Mouse (Mus musculus) liver, embryonic 16.5 days (tissue): ENCODE data around the gene Rhox4f. TPM values are rescaled to one million over a fixed set of nuclear protein-coding genes. Genes with fewer than 3 reads are reported as not detected.

Source experiments
- polyA plus RNA-seq: library from polyadenylated mRNA; unstranded; fragments of >200 nt; fragmentation: Nextera tagmentation; extraction: Ambion mirVana; gene quantifications from 2 replicates; pipeline ENCODE4 v1.2.1, GENCODE M21; 2015

Rhox4f gene
- polyA plus RNA-seq, 1 experiment from 2014 or later, result not detected

Other genes with a start within 250 kb of the Rhox4f start
- not detected in 2 replicates for gene Rhox3a2, start 227.7 kb downstream of the Rhox4f start, polyA plus RNA-seq
- gene Rhox4a2, start 216.9 kb downstream of the Rhox4f start, polyA plus RNA-seq, result not detected in 2 replicates
- gene Rhox2b, start 195.6 kb downstream of the Rhox4f start, polyA plus RNA-seq, result not detected in 2 replicates
- gene Rhox4b, start 175.2 kb downstream of the Rhox4f start, polyA plus RNA-seq, result not detected in 2 replicates
- gene Rhox2c, start 154.0 kb downstream of the Rhox4f start, polyA plus RNA-seq, result not detected in 2 replicates
- not detected in 2 replicates for gene Rhox3c, start 149.1 kb downstream of the Rhox4f start, polyA plus RNA-seq
- gene Rhox4c, start 127.4 kb downstream of the Rhox4f start, polyA plus RNA-seq, result not detected in 2 replicates
- gene Rhox2d, start 114.3 kb downstream of the Rhox4f start, polyA plus RNA-seq, result not detected in 2 replicates
- gene Rhox4d, start 93.3 kb downstream of the Rhox4f start, polyA plus RNA-seq, result not detected in 2 replicates
- not detected in 2 replicates for gene Rhox2e, start 77.3 kb downstream of the Rhox4f start, polyA plus RNA-seq
- gene Rhox3e, start 65.7 kb downstream of the Rhox4f start, polyA plus RNA-seq, result not detected in 2 replicates
- not detected in 2 replicates for gene Rhox4e, start 50.3 kb downstream of the Rhox4f start, polyA plus RNA-seq
- gene Rhox2f, start 36.3 kb downstream of the Rhox4f start, polyA plus RNA-seq, result not detected in 2 replicates
- gene Rhox3f, start 26.7 kb downstream of the Rhox4f start, polyA plus RNA-seq, result not detected in 2 replicates
- not detected in 2 replicates for gene Rhox3g, start 20.9 kb upstream of the Rhox4f start, polyA plus RNA-seq
- gene Rhox2g, start 35.8 kb upstream of the Rhox4f start, polyA plus RNA-seq, result not detected in 2 replicates
- gene Rhox4g, start 43.6 kb upstream of the Rhox4f start, polyA plus RNA-seq, result not detected in 2 replicates
- not detected in 2 replicates for gene Rhox3h, start 61.1 kb upstream of the Rhox4f start, polyA plus RNA-seq
- gene Rhox2h, start 65.6 kb upstream of the Rhox4f start, polyA plus RNA-seq, result not detected in 2 replicates
- 0.70 and 1.6 TPM in 2 replicates for gene Rhox5, start 197.1 kb upstream of the Rhox4f start, polyA plus RNA-seq
- not detected in 2 replicates for gene Rhox6, start 219.2 kb upstream of the Rhox4f start, polyA plus RNA-seq
- gene Rhox7a, start 224.0 kb upstream of the Rhox4f start, polyA plus RNA-seq, result not detected in 2 replicates